Mouse (Mus musculus) limb, embryonic 15.5 days (tissue): ENCODE measurements around the gene Cenpt. TPM values are rescaled to one million over a fixed set of nuclear protein-coding genes. Genes with fewer than 3 reads are reported as not detected.

Source experiments
- ATAC-seq: fragments of 200-750 bp; cut with Nextera tagmentation; 2 replicates; pipeline ENCODE4 v1.8.0; 2017; ENCODE audit warnings: low read depth, moderate TSS enrichment; ENCODE audit not compliant: insufficient number of reproducible peaks, low FRiP score, low TSS enrichment
- H3K27ac ChIP-seq: fragments of 300-500 bp; sonication (generic); 2 replicates; pipeline ENCODE4 v1.5.1; 2015; ENCODE audit warnings: moderate library complexity, mild to moderate bottlenecking, inconsistent platforms
- H3K27me3 ChIP-seq: fragments of 300-500 bp; sonication (generic); 2 replicates; pipeline ENCODE4 v1.6.1; 2015; ENCODE audit warnings: inconsistent platforms
- H3K36me3 ChIP-seq: fragments of 300-500 bp; sonication (generic); 2 replicates; pipeline ENCODE4 v1.6.1; 2015; ENCODE audit warnings: inconsistent platforms
- H3K4me1 ChIP-seq: fragments of 300-500 bp; sonication (generic); 2 replicates; pipeline ENCODE4 v1.6.1; 2015; ENCODE audit warnings: inconsistent platforms
- H3K4me2 ChIP-seq: fragments of 300-500 bp; sonication (generic); 2 replicates; pipeline ENCODE4 v1.6.1; 2015; ENCODE audit warnings: mild to moderate bottlenecking, inconsistent platforms
- H3K4me3 ChIP-seq: fragments of 300-500 bp; sonication (generic); 2 replicates; pipeline ENCODE4 v1.5.1; 2015; ENCODE audit warnings: mild to moderate bottlenecking, inconsistent platforms
- H3K9ac ChIP-seq: fragments of 300-500 bp; sonication (generic); 2 replicates; pipeline ENCODE4 v1.6.1; 2015; ENCODE audit warnings: inconsistent platforms
- H3K9me3 ChIP-seq: fragments of 300-500 bp; sonication (generic); 2 replicates; pipeline ENCODE4 v1.6.1; 2016; ENCODE audit warnings: inconsistent platforms
- WGBS: fragments of 180-500 bp; shearing (Covaris S2); methylation state at CpG from one replicate; pipeline ENCODE4 v1.1.7; 2015; 5-methylcytosine and 5-hydroxymethylcytosine counted together
- polyA plus RNA-seq: library from polyadenylated mRNA; unstranded; fragments of >200 nt; fragmentation: Nextera tagmentation; extraction: Ambion mirVana; gene quantifications from 2 replicates; pipeline ENCODE4 v1.2.1, GENCODE M21; 2015

Gene Cenpt
- polyA plus RNA-seq, 1 experiment from 2014 or later: 44.7 TPM

DNA sequence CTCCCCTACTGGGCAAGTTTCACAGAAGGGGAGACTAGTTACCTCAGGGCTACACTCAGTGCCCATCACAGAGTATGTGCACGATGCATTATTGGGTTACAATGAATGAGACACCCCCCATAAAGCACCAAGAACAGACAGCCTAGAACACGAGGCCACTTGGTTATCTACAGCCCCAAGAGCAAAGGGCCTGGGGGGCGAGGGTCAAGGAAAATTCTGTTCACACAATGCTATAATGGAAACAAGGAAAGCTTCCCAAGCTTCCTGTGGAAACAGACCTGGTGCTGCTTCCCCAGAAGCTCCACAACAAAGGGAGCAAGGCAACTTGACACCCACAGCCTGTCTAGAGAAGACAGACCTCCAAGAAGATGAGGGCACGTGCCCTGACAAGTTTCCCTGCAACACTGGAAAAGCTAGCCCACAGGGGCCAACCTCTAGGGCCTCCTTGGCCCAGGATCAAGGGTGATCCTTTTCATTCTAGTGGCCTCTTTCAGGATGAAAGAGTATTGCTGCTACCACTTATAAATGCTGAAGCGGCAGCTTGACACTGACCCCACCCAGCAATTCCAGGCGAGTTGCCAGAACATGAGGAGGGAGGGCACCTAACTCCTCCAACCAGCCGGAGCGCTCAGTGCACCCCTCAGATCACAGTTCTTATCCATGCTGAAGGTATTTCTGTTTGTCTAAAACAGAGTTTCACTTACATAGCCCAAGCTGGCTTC is 53.8 kb downstream of the Cenpt start:
- Histone ChIP-seq H3K36me3 (0 out of 2 replicates have a peak, but pooled peaks cover 3% of the 10 kb centered on the region), H3K27ac (peak overlapping the region; percentile 73; the same call in 1 of the 2 replicates), H3K4me3 (no peak overlapping the region), H3K4me2 (no peak overlapping the region), H3K4me1 (peaks cover 18% of the 10 kb centered on the region), H3K9me3 (no peaks in the 10 kb centered on the region), H3K27me3 (no peaks in the 10 kb centered on the region), H3K9ac (no peak overlapping the region)
- WGBS: 36% methylated on average over 8 of the region's 8 CpGs
- peak; percentile 61; the same call in 1 of the 2 replicates for ATAC-seq

GRCm38 (mm10) chr8:105798408-105798807 is 54.7 kb downstream of the Cenpt start:
- no peak for ATAC-seq
- Histone ChIP-seq H3K27me3 (no peaks in the 10 kb centered on the region), H3K4me3 (no peak overlapping the region), H3K4me1 (peaks cover 22% of the 10 kb centered on the region), H3K27ac (no peak overlapping the region), H3K9me3 (no peaks in the 10 kb centered on the region), H3K36me3 (no peaks in the 10 kb centered on the region), H3K9ac (no peak overlapping the region), H3K4me2 (no peak overlapping the region)
- 80% methylated on average over 5 of the region's 5 CpGs for WGBS

DNA sequence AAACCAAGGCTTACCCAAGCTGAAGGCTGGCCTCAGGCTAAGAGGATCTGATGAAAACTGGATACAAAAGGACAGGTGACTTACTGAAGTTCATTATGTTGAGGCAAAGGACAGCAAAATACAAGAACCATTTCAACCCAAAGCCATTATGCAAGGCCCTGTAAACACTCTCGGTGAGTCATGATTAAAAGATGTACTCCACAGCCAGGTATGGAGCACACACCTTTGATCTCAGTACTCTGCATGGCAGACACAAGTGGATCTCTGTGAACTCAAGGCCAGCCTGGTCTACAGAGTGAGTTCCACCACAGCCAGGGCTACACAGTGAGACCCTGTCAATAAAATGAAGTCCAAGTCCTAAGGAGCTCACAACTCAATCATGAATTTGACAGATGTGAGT is 57.3 kb downstream of the Cenpt start:
- no peak overlapping the region for H3K9ac ChIP-seq
- H3K36me3 ChIP-seq: no peaks in the 10 kb centered on the region
- ATAC-seq: no peak
- no peak overlapping the region for H3K27ac ChIP-seq
- H3K4me2 ChIP-seq: no peak overlapping the region
- no peaks in the 10 kb centered on the region for H3K9me3 ChIP-seq
- WGBS: 83% methylated on average over 1 of the region's 1 CpGs
- no peaks in the 10 kb centered on the region for H3K27me3 ChIP-seq
- no peak overlapping the region for H3K4me3 ChIP-seq
- peaks cover 22% of the 10 kb centered on the region for H3K4me1 ChIP-seq

Other genes starting within 250 kb of the Cenpt start
- gene Ripor1, start 248.0 kb downstream of the Cenpt start, polyA plus RNA-seq: 20.9 and 24.6 TPM in 2 replicates
- gene Ctcf, start 216.7 kb downstream of the Cenpt start, polyA plus RNA-seq: 93.8 and 108 TPM in 2 replicates
- gene Agrp, start 215.9 kb downstream of the Cenpt start, polyA plus RNA-seq: 1.8 and 2.4 TPM in 2 replicates
- gene Carmil2, start 167.0 kb downstream of the Cenpt start, polyA plus RNA-seq: 0.47 and 0.58 TPM in 2 replicates
- gene Acd, start 152.2 kb downstream of the Cenpt start, polyA plus RNA-seq: 62.6 and 63.2 TPM in 2 replicates
- gene Pard6a, start 152.1 kb downstream of the Cenpt start, polyA plus RNA-seq: 15.2 and 17.5 TPM in 2 replicates
- gene 4933405L10Rik, start 145.6 kb downstream of the Cenpt start, polyA plus RNA-seq: 0.12 TPM in 1 of 2 replicates, not detected in the other
- gene Enkd1, start 145.1 kb downstream of the Cenpt start, polyA plus RNA-seq: 21.7 and 23.0 TPM in 2 replicates
- 20.1 and 22.1 TPM in 2 replicates for gene Gfod2, start 94.6 kb downstream of the Cenpt start, polyA plus RNA-seq
- 11.1 and 11.7 TPM in 2 replicates for gene Ranbp10, start 25.9 kb downstream of the Cenpt start, polyA plus RNA-seq
- gene Tsnaxip1, start 25.5 kb downstream of the Cenpt start, polyA plus RNA-seq: 0.28 and 0.47 TPM in 2 replicates
- gene Thap11, start 1.9 kb upstream of the Cenpt start, polyA plus RNA-seq: 71.2 and 73.0 TPM in 2 replicates
- gene Nutf2, start 7.3 kb upstream of the Cenpt start, polyA plus RNA-seq: 195 and 202 TPM in 2 replicates
- gene Edc4, start 27.6 kb upstream of the Cenpt start, polyA plus RNA-seq: 47.3 and 49.5 TPM in 2 replicates
- gene Nrn1l, start 40.3 kb upstream of the Cenpt start, polyA plus RNA-seq: 0.26 and 0.41 TPM in 2 replicates
- 36.1 and 38.6 TPM in 2 replicates for gene Pskh1, start 47.2 kb upstream of the Cenpt start, polyA plus RNA-seq
- 0.96 and 1.1 TPM in 2 replicates for gene Ctrl, start 80.6 kb upstream of the Cenpt start, polyA plus RNA-seq
- gene Psmb10, start 85.2 kb upstream of the Cenpt start, polyA plus RNA-seq: 30.0 and 30.7 TPM in 2 replicates
- 3.1 and 3.2 TPM in 2 replicates for gene Lcat, start 90.1 kb upstream of the Cenpt start, polyA plus RNA-seq
- 57.6 and 62.7 TPM in 2 replicates for gene Slc12a4, start 112.8 kb upstream of the Cenpt start, polyA plus RNA-seq
- gene Dpep3, start 126.2 kb upstream of the Cenpt start, polyA plus RNA-seq: not detected in 2 replicates
- 22.3 and 25.2 TPM in 2 replicates for gene Dus2, start 138.1 kb upstream of the Cenpt start, polyA plus RNA-seq
- gene Dpep2nb, start 152.7 kb upstream of the Cenpt start, polyA plus RNA-seq: not detected in 2 replicates
- 18.4 and 19.0 TPM in 2 replicates for gene Ddx28, start 158.6 kb upstream of the Cenpt start, polyA plus RNA-seq
- 5.7 and 6.9 TPM in 2 replicates for gene Nfatc3, start 205.6 kb upstream of the Cenpt start, polyA plus RNA-seq